Mouse (Mus musculus): ENCODE results near the gene Borcs6. TPM values are rescaled to one million over a fixed set of nuclear protein-coding genes. Genes with fewer than 3 reads are reported as not detected.

The Borcs6 gene
- polyA plus RNA-seq, 1 experiment from 2014 or later, result 20.1 TPM

- no peaks in the 10 kb centered on the region for H3K27me3 ChIP-seq (replicated peaks; ENCODE audit: insufficient read depth, low read length)
- no peaks in the 10 kb centered on the region for H3K36me3 ChIP-seq (ENCODE audit: insufficient read depth, low read length)
- WGBS, result 1% methylated on average over 17 of the region's 17 CpGs
- peak overlapping the region; percentile 12; the same call in 1 of the 2 replicates for H3K4me3 ChIP-seq (ENCODE audit: low read depth, low read length)
- H3K9ac ChIP-seq (replicated peaks; ENCODE audit: low read depth), result no peak overlapping the region
- H3K9me3 ChIP-seq (ENCODE audit: low read length), result no peaks in the 10 kb centered on the region
- TF ChIP-seq EP300 (IDR thresholded peaks at IDR 0.05) (no peak; the same call in 1 of the 2 replicates), CTCF (IDR thresholded peaks at IDR 0.05) (no peak)
- peak overlapping the region; percentile 23 for H3K4me2 ChIP-seq (replicated peaks; ENCODE audit: low read depth, low read length)
- no peak overlapping the region for H3K27ac ChIP-seq (ENCODE audit: low read length)
- ATAC-seq, result no peak
- DNase-seq (ENCODE audit: low spot score), result peak; percentile 79
- H3K4me1 ChIP-seq (ENCODE audit: insufficient read depth, low read depth, low read length), result peaks cover 14% of the 10 kb centered on the region; the same call in 1 of the 2 replicates
These were observed 2.8 kb downstream of the Borcs6 start for GRCm38 (mm10) chr11:69062194-69062760.

GRCm38 (mm10) chr11:69062761-69063224 lies 3.3 kb downstream of the Borcs6 start:
- H3K4me3 ChIP-seq (ENCODE audit: low read depth, low read length), result peak overlapping the region; percentile 73
- no peak; the same call in 1 of the 2 replicates for TF ChIP-seq EP300 (IDR thresholded peaks at IDR 0.05)
- no peak for TF ChIP-seq CTCF (IDR thresholded peaks at IDR 0.05)
- peak overlapping the region; percentile 85 for H3K27ac ChIP-seq (ENCODE audit: low read length)
- H3K4me2 ChIP-seq (replicated peaks; ENCODE audit: low read depth, low read length), result peak overlapping the region; percentile 83
- whole genome bisulfite sequencing, result under 1% methylated on average over 19 of the region's 19 CpGs
- peaks cover 14% of the 10 kb centered on the region; the same call in 1 of the 2 replicates for H3K4me1 ChIP-seq (ENCODE audit: insufficient read depth, low read depth, low read length)
- H3K9ac ChIP-seq (replicated peaks; ENCODE audit: low read depth), result 0 out of 2 replicates have a peak overlapping the region, but pooled peaks have one; percentile 37
- H3K36me3 ChIP-seq (ENCODE audit: insufficient read depth, low read length), result no peaks in the 10 kb centered on the region
- no peaks in the 10 kb centered on the region for H3K9me3 ChIP-seq (ENCODE audit: low read length)
- DNase-seq (ENCODE audit: low spot score) (peak; percentile 89), ATAC-seq (peak; percentile 36)
- no peaks in the 10 kb centered on the region for H3K27me3 ChIP-seq (replicated peaks; ENCODE audit: insufficient read depth, low read length)

- Histone ChIP-seq H3K9ac (replicated peaks; ENCODE audit: low read depth) (peak overlapping the region; percentile 60), H3K4me2 (replicated peaks; ENCODE audit: low read depth, low read length) (peak overlapping the region; percentile 83), H3K4me1 (ENCODE audit: insufficient read depth, low read depth, low read length) (peaks cover 14% of the 10 kb centered on the region; the same call in 1 of the 2 replicates), H3K36me3 (ENCODE audit: insufficient read depth, low read length) (no peaks in the 10 kb centered on the region), H3K4me3 (ENCODE audit: low read depth, low read length) (peak overlapping the region; percentile 73), H3K27me3 (replicated peaks; ENCODE audit: insufficient read depth, low read length) (no peaks in the 10 kb centered on the region), H3K9me3 (ENCODE audit: low read length) (no peaks in the 10 kb centered on the region), H3K27ac (ENCODE audit: low read length) (peak overlapping the region; percentile 85)
- ATAC-seq, result peak; percentile 29
- peak; percentile 76 for DNase-seq (ENCODE audit: low spot score)
- under 1% methylated on average over 31 of the region's 31 CpGs for WGBS
- TF ChIP-seq EP300 (IDR thresholded peaks at IDR 0.05) (peak; percentile 52; the same call in 1 of the 2 replicates), CTCF (IDR thresholded peaks at IDR 0.05) (no peak)
These were observed 4.1 kb downstream of the Borcs6 start for GRCm38 (mm10) chr11:69063413-69064201.

- DNase-seq (ENCODE audit: low spot score) (no peak), ATAC-seq (no peak)
- H3K9me3 ChIP-seq (ENCODE audit: low read length), result no peaks in the 10 kb centered on the region
- 52% methylated on average over 9 of the region's 9 CpGs for WGBS
- H3K4me3 ChIP-seq (ENCODE audit: low read depth, low read length), result peak overlapping the region; percentile 73
- H3K4me2 ChIP-seq (replicated peaks; ENCODE audit: low read depth, low read length), result peak overlapping the region; percentile 83
- TF ChIP-seq EP300 (IDR thresholded peaks at IDR 0.05) (no peak), CTCF (IDR thresholded peaks at IDR 0.05) (no peak)
- H3K36me3 ChIP-seq (ENCODE audit: insufficient read depth, low read length), result no peaks in the 10 kb centered on the region
- no peak overlapping the region for H3K27ac ChIP-seq (ENCODE audit: low read length)
- peak overlapping the region; percentile 60 for H3K9ac ChIP-seq (replicated peaks; ENCODE audit: low read depth)
- peaks cover 14% of the 10 kb centered on the region; the same call in 1 of the 2 replicates for H3K4me1 ChIP-seq (ENCODE audit: insufficient read depth, low read depth, low read length)
- H3K27me3 ChIP-seq (replicated peaks; ENCODE audit: insufficient read depth, low read length), result no peaks in the 10 kb centered on the region
These were observed 5.0 kb downstream of the Borcs6 start for GRCm38 (mm10) chr11:69064259-69065133.

GRCm38 (mm10) chr11:69065394-69065925 lies 5.9 kb downstream of the Borcs6 start:
- WGBS, result 52% methylated on average over 3 of the region's 3 CpGs

More at GRCm38 (mm10) chr11:69065394-69065925, 5.9 kb downstream of the Borcs6 start:
- no peak for TF ChIP-seq CTCF (IDR thresholded peaks at IDR 0.05)
- TF ChIP-seq EP300 (IDR thresholded peaks at IDR 0.05), result no peak
- no peaks in the 10 kb centered on the region for H3K36me3 ChIP-seq (ENCODE audit: insufficient read depth, low read length)
- no peaks in the 10 kb centered on the region for H3K9me3 ChIP-seq (ENCODE audit: low read length)
- H3K27me3 ChIP-seq (replicated peaks; ENCODE audit: insufficient read depth, low read length), result no peaks in the 10 kb centered on the region
- H3K4me1 ChIP-seq (ENCODE audit: insufficient read depth, low read depth, low read length), result peaks cover 18% of the 10 kb centered on the region
- ATAC-seq (no peak), DNase-seq (ENCODE audit: low spot score) (no peak)
- no peak overlapping the region for H3K4me3 ChIP-seq (ENCODE audit: low read depth, low read length)
- H3K4me2 ChIP-seq (replicated peaks; ENCODE audit: low read depth, low read length), result peak overlapping the region; percentile 53; the same call in 1 of the 2 replicates
- no peak overlapping the region for H3K9ac ChIP-seq (replicated peaks; ENCODE audit: low read depth)
- no peak overlapping the region for H3K27ac ChIP-seq (ENCODE audit: low read length)

Measured in lung, postnatal 0 days (tissue).